Mouse (Mus musculus): Measurements from ENCODE around the gene Fnbp4.
"Not testable (repeated sequence)": the region's sequence is repeated elsewhere in the genome, so short reads cannot be mapped to it uniquely, and the experiment has no call there.

Fnbp4 gene

GRCm38 (mm10) chr2:90782901-90783486 is 37.8 kb downstream of the Fnbp4 start:
- DNase-seq = peak; percentile 31 to 37

GRCm38 (mm10) chr2:90788126-90788525 is 43.0 kb downstream of the Fnbp4 start:
- no peak for DNase-seq

- DNase-seq = no peak
These were observed 63.3 kb downstream of the Fnbp4 start for GRCm38 (mm10) chr2:90808241-90809126.

GRCm38 (mm10) chr2:90810751-90811150 is 65.6 kb downstream of the Fnbp4 start:
- no peak for DNase-seq

- DNase-seq = no peak
These were observed 70.1 kb downstream of the Fnbp4 start for GRCm38 (mm10) chr2:90815266-90815665.

- DNase-seq = no peak
These were observed 71.0 kb downstream of the Fnbp4 start for GRCm38 (mm10) chr2:90816144-90816543.

- no peak for DNase-seq
These were observed 73.5 kb downstream of the Fnbp4 start for GRCm38 (mm10) chr2:90818710-90819109.

GRCm38 (mm10) chr2:90820894-90821293 is 75.7 kb downstream of the Fnbp4 start:
- DNase-seq = no peak

GRCm38 (mm10) chr2:90822978-90823377 is 77.8 kb downstream of the Fnbp4 start:
- DNase-seq = no peak

DNA sequence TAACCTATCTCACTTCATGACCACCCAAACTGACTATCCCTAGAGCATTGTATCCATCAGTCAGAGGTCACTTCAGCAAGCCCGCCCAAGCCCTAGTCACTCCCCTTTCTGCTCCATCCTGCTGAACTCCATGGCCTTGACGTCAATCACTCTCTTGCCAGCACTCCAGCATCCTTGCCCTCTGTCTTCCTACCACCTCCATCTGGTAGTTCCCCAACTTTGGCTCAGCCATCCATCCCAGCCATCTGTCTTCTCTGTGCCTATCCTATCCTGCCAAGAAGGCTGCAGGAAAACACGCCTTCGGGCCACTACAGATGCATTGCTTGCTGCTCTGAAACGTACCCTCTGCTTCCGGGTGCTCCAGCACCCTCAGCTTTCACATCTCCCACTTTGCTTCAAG is 78.6 kb downstream of the Fnbp4 start:
- no peak for DNase-seq

DNA sequence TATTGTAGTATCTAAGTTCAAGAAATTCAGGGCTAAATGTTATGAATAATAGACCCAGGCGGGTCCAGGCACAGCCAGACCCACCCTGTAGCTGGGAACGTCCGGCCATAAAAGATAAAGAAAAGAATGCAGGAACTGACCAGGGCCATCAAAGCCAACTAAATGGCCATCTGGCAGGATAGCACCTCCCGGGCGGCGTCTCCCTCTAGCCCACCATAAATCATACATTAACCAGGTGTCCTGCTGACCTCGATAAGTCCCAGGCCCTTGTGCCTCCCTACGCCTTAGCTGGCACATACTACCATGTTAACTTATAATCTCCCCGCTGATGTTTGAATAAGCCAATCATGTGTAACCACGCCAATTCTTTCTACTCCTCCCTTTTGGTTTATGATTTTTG is 79.4 kb downstream of the Fnbp4 start:
- DNase-seq = not testable (repeated sequence)

DNA sequence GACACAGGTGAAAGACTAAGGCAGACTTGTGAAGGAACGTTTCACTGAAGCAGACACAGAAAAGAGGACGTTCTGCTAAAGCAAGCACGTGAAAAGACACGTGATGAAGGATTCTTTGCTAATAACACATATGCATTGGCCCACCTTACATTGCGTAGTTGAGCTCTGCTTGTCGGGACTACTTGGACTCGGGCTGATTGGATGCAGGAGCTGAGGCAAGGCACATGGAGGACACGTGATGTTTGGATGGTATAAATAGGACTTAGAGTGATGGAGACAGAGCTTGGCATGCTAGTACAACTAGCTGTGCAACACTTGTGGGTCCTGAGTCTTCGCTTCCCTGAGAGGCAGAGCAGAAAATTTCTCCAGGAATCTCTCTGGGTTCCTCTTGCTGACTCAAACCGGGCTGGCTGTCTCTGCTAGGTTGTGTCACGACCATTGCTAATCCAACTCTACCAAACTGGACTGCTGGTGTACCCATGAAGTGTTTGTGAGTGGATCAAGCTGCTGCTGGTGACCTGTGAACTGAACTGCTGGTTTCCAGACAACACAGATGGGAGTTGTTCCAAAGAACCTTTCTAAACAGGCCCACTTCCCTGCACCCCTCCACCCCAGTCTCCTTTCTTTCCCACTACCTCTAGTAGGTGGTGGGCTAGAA is 80.5 kb downstream of the Fnbp4 start:
- DNase-seq = peak; percentile 43 to 64

GRCm38 (mm10) chr2:90828739-90829138 is 83.6 kb downstream of the Fnbp4 start:
- DNase-seq = no peak

Data from lung, postnatal 4 days (tissue).